Mouse (Mus musculus) kidney, adult 9 months (tissue): ENCODE measurements around the gene Tex14.
A peak's percentile ranks its signal among the peaks of the same experiment; 100 is the strongest.

Experiments used
- DNase-seq: peaks from one replicate; pipeline ENCODE4 v3.0.0; 2022

The Tex14 gene

DNA sequence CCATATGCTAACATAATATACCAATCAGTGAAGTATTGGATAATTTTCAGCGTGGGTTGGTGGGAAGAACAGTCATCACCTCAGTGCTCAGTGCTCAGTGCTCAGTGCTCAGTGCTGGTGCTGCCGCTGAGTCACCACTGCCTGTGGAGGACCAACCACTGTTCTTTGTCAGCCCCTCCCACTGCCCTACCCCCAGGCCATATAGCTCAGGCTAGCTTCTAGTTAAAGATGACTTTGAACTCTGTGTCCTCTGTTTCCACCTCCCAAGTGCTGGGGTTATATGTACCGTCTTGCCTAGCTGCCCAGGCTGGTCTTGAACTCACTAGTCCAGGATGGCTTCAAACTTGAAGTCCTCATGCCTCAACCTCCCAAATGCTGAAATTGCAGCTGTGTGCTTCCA is 84.1 kb downstream of the Tex14 start:
- no peak for DNase-seq

DNA sequence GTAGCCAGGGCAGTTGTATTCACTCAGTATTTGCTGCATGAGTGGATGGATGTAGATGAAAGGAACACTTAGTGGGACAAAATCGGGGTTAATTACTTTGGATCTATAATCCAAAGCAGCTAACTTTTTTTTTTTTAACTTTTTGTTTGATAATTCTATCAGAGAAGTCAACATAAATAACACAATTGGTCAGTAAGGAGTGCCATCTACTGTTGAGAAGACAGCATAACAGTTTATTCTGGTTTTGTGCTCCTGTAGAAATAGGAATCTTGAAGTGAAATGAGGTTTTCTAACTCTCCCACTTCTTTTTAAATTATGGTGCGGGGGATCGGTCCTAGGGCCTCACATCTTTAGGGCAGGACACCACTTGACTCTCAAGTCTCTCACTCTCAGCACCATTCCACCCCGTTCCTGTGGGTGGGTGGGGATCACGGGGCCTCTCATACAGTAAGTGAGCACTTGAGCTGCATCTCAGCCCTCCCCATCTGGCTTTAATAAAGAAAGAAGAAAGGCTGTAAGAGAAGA is 99.9 kb downstream of the Tex14 start:
- DNase-seq: peak; percentile 51

DNA sequence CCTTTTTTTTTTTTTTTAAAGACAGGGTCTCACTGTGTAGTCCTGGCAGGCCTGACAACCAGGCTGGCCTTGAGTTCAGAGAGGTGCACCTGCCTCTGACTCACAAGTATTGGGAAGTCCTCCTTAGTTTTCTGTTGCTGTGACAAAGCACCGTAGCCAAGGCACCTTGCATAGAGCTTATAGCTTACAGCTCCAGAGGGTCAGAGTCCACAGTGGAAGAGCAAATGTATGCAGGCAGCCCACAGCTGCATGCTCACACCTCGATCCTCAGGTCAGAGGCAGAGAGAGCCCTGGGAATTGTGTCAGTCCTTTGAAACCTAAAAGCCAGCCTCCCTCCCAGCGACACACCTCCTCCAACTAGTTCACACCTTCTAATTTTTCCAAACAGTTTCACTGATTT is 101.6 kb downstream of the Tex14 start:
- no peak for DNase-seq

DNA sequence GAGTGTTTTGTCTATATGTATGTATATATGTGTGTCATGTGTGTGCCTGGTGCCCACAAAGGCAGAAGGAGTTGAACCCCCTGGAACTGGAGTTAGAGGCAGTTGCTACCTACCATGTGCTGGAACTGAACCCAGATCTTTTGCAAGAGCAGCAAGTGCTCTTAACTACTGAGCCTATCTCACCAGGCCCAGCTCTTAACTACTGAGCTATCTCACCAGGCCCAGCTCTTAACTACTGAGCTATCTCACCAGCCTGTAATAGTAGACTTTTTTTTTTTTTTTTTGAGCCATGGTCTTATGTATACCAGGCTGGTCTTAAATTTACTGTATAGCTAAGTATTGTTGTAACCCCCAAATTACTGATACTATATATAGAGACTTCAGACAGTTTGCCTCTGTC is 102.2 kb downstream of the Tex14 start:
- DNase-seq: no peak

DNA sequence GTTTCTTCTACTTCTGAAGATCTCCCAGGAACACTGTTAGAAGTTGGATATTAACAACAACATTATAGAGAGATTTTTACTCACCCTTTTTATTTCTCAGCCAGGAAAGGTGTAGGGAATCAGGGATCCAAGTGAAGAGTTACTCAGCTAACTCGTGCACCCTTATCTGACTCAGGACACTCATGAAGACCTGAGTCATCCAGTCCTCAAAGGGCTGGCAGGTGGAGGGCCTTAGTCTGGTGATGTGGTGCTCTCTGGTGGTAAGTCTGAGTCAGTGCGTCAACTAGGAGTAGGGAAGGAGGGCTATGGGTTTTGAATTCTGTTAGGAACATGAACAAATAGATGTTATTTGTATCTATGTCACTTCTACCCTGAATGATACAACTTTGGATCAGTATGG is 114.4 kb downstream of the Tex14 start:
- peak; percentile 27 for DNase-seq

DNA sequence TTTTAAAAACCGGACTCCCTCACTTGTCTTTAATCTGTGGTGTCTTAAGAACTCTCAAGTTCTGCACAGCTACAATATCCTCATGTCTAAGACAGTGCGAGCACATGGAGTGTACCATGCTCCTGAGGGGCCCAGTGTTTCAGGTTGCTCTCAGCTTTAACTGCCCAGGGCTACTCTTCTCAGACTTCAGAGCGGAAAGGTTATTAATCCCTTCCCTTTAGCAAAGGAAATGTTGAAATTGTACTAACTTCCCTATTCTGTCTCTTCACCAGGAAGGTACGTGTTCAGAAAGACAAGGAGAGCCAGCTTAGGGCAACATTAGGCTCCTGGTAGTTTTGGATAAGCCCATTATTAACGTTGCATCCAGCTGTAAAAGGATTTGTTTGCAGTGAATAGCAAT is 118.6 kb downstream of the Tex14 start:
- no peak for DNase-seq

DNA sequence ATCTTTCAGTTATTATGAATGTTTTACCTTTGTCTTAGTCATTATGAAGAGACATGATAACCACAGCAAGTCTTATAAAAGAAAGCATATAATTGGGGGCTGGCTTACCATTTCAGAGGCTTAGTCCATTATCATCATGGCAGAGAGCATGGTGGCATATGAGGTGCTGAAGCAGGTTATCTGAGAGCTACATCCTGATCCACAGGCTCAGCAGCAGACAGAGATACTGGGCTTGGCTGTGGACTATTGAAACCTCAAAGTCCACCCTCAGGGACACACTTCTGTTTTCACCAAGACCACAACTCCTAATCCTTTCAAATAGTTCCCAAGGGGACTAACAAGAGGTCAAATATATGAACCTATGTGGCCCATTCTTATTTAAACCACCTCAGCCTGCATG is 119.1 kb downstream of the Tex14 start:
- no peak for DNase-seq

DNA sequence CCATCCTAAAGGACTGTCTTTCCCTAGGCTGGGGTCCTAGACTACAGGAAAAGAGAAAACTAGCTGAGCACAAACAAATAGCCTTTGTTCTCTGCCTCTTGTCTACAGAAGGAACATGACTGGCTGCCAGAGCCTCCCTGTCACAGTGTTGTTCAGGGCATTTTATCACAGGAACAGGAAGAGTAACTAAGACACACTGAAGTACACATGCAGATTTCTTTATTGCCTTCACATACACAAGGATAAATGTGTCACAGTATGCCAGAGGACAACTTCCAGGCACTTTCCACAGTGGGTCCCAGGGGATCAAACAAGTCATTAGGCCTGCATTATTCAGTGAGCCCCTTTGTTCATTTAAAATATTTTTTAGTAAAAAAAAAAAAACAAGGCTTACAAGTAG is 119.9 kb downstream of the Tex14 start:
- no peak for DNase-seq

DNA sequence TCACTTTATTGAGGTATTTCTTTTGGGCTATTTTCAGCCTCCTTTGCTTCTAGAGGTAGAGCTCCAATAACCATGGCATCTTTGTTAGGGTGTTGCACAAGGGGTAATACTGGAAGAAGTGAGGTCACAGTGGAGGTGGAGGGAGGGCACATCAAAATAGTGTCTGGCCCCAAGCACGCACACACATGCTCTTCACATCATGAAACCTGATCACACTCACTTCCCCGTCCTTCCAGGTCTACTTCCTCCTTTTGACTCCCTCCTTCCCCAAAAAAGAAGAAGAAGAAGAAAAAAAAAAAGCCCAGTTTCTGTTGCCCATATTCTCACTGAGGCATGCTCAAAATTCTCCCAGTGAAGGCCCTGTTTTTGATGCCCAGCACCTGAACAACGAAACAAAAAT is 122.5 kb downstream of the Tex14 start:
- no peak for DNase-seq

DNA sequence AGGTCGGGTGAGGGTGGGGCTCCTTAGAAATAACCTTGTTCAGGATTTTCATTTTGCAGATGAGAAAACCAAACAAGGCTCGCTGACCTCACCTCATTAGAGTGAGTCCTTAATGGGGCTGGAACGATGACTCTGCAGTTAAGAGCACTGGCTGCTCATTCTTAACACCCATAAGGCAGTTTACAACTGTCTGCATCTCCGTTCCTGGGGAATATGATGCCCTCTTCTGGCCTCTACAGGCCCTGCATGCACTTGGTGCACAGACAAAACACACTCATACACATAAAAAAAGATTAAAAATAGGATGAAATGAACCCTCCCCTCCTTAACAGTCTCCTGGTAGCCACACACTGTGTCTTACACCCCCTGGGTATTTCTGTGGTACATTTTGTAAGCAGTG is 123.1 kb downstream of the Tex14 start:
- DNase-seq: no peak

DNA sequence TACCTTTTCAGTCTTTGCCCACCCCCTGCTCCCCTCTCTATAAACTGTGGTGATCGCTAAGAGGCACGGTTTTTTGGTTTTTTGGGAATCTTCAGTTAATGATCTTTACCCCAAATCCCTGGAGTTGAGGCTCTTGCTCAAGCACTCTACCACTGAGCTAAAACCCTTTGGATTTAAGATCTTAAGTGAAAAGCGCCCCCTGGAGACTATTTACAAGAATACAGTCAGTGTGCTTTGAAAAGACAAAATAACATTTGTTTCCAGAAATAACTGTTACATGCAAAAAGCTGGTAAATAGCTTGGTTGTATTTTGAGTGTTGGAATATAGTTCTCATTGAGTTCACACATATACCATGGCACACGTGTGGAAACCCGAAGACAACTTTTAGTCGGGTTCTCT is 126.8 kb downstream of the Tex14 start:
- no peak for DNase-seq

DNA sequence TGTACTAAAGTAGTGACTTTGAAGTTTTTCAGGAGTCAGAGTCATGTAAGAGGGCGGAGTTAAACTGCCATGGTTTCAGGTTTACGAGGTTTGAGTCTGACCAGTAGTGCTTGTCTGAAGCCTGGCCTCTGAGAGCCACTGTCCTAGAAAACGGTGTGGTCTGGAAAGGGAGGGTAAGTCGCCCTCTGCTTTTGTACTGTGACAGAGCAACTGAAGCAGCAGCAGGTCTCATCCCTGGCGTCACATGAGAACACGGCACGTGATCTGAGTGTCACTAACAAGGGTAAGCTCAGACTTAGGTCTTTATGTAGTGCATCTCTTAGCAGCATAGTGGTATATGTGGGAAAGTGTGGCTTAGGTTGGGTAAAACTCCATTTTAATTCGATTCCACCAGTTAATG is 137.4 kb downstream of the Tex14 start:
- DNase-seq: no peak

DNA sequence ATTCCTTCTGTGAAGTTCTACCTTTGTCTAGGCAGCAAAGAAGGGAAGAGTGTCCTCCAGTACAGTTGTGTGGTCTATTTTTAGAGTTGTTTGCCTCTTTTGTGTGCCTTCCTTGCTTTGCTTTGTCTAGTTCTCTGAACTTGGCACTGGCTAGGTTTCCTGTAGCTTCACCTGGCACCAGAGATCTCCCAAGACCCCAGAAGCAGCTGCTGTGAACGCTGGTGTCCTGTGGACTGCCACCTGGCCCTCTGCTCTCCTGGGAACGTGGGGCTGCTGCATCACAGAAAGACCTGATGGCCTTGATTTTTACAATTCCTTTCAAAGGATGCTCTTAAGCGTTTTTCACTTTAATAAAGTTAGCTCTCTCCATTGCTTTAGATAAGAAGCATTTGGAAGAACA is 138.0 kb downstream of the Tex14 start:
- DNase-seq: no peak

DNA sequence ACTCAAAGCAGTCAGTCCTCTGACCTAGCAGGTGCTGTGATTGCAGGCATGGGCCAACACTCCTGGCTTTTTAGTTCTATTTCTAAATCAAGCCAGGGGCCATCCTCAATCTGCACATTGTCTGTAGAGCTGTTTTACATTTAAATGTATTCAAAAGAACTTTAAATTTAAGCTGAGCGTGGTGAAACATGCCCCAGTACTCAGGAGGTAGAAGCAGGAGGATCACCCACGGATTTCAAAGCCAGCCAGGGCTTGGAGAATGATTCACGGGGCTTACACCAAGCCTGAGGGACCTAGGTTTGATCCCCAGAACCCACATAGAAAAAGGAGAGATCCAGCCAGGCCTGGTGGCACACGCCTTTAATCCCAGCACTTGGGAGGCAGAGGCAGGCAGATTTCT is 148.5 kb downstream of the Tex14 start:
- DNase-seq: no peak

DNA sequence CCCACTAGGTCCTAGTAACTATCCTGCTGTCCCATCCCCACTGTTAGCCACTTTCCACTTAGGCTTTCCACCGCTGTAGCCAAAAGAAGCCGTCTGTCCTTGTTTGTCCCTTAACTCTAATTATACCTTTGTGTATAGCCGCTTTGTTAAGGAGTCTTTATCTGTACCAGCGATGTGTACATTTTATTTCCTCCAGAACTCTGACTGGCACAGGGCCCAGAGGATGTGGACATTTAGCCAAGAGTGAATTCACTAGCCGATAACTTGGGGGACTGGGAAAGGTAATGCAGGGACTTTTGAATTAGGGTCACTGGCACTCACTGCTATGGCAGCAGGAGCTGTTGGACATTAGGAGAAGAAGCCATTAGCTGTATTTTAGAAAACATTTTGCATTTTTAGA is 149.5 kb downstream of the Tex14 start:
- DNase-seq: no peak

DNA sequence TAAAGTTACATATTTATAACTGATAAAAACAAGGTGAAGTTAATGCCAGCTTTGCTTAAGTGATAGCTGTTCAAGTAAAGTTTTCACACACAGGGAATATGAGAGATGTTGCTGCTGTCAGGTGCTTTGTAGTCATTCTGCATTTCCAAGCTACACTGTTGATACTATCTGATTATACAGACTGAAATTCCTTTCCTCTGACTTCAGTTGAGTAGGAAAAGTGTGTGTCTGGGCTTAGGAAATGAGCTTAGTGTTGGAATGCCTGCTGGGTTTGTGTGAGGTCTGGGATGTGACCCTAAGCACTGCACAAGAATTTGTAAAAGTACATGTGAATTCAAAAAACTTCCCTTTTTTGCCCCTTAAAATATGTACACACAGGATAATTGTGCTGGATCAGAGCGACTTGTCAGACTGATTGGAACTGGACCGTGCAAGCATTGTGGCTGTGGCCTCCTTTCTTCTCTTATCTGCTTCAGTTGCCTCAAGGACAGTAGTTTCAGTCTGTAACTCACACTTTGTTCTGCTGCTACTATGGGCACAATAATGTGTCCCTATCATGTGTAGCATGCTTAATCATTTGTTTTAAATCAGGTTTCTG is 150.3 kb downstream of the Tex14 start:
- DNase-seq: no peak

DNA sequence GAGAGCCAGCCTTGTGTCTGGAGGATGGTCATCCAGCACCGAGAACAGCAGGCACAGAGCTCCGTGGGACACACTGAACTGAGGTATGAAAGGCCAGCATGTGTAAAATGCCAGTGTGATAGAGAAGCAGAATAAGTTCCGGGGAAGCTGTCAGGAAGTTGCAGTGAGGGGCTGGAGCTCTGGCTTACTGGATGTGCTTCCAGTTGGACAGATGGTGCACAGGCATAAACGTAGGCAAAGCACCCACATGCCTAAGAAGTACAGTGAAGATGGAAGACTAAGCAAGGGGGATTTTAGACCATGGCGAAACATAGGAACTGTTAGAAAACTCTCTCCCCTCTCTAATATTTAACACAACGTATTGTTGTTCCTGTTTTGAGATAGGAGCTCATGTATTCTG is 156.3 kb downstream of the Tex14 start:
- no peak for DNase-seq

DNA sequence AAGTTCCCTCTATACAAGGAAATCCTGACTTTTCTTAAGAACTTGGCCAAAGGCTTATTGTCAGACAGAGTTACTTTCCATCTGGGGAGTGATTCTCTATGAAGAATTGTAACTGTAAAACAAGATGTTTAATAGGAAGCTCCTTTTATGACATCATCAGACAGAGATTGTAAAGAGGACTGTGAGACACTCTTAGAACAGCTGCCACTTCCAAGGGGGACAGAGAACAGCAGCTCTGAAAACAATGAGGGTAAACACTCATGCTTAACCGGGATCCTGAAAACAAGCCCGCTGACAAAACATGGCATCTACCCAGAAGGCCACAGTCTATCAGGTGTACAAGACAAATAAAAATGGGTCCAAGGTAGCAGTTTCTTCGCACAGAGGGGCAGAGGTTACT is 161.6 kb downstream of the Tex14 start, which contains the start of gene Gm11492:
Gene Gm11492 (plus strand): TSS at position 153 of the 400 bp plus-strand sequence.
- DNase-seq: no peak

DNA sequence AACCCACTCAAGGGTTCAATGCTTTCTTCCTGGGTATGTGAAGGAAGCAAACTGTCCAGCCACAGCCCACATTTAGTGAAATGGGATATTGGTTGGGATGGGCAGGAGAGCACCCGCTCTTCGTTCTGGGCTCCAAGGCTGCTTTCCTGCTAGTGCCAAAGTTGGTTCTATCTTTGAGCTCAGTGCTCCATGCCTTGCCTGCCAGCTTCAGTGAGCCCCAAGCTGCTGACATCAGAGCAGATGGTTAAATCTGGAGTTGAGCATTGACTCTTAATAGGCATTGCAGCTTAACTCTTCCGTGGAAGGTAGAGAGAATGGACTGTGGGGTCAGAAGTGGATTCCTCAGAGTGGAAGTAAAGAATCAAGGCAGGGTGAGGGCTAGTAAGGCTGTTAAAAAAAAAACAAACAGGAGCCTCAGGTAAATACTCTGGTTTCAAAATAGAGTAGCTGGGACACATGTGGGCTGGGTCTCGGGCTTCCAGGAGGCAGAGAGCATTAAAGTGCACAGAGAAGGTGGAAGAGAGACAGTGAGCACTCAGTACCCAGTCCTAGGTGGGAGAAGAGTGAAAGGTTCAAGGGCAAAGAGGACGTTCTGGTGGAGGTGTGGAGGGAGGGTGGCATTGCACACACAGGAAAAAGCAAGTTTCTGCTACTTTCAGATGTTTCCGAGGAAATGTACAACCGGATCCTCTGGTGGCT is 163.5 kb downstream of the Tex14 start, which contains the start of gene Sept4:
Gene Sept4 (plus strand): TSS at position 649 of the 699 bp plus-strand sequence.
- DNase-seq: no peak

DNA sequence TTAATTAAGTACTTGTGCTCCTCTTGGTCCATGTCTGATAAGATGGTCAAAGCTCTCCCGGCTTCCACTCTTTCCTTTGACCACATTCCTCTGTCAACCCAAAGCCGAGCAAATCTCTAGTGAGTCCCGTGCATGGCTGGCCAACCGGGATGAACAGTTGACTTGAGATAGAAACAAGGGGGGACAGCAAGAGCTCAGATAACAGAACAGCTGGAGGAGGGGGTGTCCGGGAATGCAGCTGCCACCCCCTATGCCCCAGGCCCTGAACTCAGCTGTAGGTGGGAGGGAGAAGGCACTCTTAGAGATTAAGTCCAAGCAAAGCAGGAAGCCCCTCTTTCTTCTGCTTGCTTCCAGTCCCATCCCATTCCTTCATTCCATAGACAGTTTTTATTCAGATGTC is 165.9 kb downstream of the Tex14 start:
- no peak for DNase-seq

DNA sequence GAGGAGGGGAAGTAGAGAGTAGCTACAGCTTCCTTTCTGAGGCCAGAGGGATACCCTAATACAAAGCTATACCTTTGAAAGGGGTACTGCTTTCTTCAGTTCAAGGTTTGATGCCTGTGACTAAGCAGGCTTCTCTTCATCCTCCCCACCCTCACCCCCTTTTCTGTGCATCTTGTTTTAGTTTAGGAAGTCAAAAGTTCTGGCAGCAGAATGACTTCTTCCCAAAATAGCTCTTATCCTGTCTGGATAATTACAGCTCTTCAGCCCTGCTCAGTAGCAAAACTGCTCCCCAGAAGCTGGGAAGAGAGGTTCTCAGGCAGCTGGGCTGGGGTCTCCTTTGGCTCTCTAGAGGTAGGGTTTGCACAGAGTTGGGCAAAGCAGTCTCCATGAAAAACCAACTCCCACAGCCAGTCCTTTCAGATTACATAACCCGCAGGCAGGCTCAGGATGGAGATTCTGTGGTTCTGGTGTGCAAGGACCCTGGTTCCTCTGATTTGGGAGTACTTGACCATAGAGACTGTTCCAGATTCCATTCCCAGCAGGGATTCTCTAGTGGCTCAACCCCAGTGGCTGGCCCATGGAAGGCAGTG is 166.6 kb downstream of the Tex14 start:
- peak; percentile 17 for DNase-seq

DNA sequence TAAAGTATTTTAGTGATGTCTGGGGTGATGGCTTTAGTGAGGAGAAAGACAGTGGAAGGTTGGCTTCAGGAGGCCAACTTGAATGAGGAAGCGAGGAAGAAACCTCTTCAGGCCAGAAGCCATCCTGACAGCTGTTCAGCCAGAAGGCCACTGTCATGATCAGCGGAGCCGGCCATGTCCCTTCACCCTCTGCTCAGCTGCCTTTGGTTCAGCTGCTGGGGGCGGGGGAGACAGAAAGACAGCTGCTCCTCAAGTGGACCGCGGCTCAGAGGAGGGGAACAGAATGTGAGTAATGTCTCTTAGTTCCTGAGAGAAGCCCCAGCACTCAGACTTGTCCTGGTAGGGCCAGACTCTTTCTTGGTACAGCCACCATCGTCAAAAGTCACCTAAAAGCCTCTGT is 168.9 kb downstream of the Tex14 start:
- no peak for DNase-seq

DNA sequence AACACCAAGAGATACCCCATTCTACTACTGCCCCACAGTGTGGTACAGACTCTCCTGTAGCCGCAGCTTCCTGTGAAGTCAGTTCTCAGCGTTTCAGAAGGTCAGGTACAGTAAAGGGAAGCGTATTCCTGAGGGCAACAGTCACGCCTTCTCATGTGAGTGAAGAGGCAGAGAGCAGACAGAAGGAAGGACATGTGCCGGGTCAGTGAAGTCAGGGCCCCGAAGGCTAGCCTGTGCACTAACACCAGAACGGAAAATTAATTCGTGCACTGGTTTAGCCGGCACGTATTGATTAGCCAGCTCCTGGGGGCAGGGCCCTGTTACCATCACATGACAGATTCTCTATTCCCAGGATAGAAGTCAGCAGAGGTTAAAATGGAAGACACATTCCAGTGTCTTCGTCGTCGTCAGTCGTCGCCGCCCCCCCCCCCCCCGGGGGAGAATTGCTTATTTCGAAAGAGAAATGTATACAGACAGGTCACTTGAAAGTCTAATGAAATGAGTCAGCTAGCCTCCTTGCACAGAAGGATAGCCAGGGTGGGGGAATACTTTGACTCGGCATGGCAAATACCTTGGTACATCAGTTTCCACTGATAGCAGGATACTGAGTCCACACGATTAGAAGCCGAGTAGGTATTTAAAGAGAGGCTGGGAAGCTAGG is 169.8 kb downstream of the Tex14 start:
- peak; percentile 3 for DNase-seq
